Mouse (Mus musculus) frontal cortex, postnatal 25 days (tissue): ENCODE data around the gene Pacsin1.
A peak's percentile ranks its signal among the peaks of the same experiment; 100 is the strongest.
"Not testable (repeated sequence)": the region's sequence is repeated elsewhere in the genome, so short reads cannot be mapped to it uniquely, and the experiment has no call there.

Source experiments
- DNase-seq, 2 experiments: peaks; one replicate each; pipeline ENCODE4 v3.0.0; 2022; ENCODE audit warnings: low spot score in 2 of 2

Gene Pacsin1

DNA sequence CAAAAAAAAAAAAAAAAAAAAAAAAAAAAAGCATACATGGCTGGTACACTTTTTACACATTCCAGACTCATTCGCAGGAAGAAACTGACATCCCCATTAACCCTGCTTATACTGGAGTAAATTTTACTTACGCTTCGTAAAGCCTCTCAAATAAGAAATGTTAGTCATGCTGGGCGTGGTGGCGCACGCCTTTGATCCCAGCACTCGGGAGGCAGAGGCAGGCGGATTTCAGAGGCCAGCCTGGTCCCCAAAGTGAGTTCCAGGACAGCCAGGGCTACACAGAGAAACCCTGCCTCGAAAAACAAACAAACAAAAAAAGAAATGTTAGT is 19.8 kb upstream of the Pacsin1 start:
- DNase-seq: not testable (repeated sequence)

DNA sequence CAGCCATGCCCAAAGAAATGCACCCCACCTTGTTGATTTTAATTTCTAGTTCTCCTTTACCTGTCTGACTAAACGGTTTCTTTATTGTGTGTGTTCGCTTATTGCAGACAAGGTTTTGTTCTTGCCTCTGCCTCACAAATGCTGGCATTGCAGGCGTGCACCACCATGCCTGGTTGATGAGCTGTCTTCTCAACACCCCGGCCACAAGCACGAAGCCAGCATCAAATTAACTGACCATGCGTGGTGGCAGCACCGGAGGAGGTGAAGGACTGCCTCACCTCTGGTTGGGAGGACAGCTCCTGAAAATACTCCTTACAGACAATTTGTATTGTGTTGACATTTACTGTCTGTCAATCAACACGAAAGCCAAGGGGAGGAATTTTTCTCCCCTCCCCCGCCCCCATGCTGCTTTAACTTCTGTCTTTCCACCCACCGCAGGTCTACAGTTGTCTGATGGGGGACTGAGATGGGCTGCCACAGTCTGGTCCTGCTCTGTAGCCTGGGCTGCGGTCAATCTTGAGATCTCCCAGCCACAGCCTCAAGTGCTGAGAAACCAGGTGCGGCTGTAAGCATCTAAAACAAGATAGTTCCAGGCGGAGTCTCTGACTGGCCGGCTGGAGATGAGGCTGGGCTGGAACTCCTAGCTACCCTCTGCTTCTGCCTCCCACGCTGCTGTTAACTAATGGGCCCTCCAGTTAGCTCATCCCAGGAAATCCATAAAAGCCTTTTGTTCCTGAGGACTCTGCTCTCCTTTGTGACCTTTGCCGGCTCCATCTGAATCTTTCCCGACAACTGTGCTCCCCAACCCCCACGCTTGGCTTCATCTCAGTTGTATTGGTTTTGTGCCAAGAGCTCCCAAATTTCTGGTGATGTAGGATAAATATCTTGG is 18.9 kb upstream of the Pacsin1 start, which contains the start of gene Rps10:
TSS of gene Rps10 (minus strand) at position 538 of the 889 bp plus-strand sequence.
- no peak for DNase-seq

DNA sequence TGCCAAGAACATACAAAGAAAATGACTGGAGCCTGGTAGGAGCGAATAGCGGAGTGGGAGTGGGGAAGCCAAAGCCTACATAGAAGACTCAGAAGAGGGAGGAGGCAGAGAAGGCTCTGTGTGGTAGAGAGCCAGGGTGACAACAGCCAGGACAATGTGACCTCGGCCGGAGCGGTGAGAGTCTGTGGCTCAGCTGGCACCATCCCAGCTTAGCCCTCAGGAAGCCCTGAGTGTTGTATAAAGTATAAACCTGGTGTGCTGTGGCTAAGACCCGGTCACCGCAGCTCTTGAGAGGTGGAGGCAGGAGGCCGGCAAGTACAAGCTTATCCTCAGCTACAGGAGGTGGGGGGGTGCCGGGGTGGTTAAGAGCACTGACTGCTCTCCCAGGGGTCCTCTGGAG is 18.0 kb upstream of the Pacsin1 start:
- no peak for DNase-seq

GRCm38 (mm10) chr17:27638921-27639332 is 16.4 kb upstream of the Pacsin1 start:
- peak; percentile 54 to 64 for DNase-seq

GRCm38 (mm10) chr17:27639851-27640250 is 15.5 kb upstream of the Pacsin1 start:
- DNase-seq: not testable (repeated sequence)

DNA sequence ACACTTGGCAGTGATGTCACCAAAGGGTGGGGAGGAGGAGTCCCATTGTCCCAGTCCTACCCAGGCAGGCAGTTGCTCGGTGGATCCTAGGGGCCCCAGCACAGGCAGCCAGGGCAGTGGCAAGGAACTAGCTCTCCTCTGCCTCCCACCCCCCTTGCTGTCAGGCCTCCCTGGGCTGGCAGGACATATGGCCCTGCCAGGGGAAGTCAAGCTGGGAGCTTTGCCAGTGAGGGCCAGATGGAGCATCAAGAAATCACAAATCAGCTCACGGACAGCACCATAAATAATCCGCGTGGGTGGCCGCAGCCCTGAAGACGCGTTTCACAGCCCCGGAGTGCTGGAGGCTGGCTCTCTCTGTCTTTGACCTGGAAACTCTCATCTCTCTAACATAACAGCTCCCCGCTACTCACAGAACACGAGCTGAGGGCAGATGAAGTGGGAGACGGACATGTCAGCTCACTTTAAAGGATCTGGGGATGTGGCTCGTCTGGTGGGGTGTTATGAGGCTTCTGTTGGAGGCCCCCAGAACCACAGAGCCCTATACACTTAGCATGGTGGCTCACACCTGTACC is 12.7 kb upstream of the Pacsin1 start:
- DNase-seq: peak; percentile 62 to 71

GRCm38 (mm10) chr17:27643101-27643500 is 12.2 kb upstream of the Pacsin1 start:
- DNase-seq: no peak

DNA sequence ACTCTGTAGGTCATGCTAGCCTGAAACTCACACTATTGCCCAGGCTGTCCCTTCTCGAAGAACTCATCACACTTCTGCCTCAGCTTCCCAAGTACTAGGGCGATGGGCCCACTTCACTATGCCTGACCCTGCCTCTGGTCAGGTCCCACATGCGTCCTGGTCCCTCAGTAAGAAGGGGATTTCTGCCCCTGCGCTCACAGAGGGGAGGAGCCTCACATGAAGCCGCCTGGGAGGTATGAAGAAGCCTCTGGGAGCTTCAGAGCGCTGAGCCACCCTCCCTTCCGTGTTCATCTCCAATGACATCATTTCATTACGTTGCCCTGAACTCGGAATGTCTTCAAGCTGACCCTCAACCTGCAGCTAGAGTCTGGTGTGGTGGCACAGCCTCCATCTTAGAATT is 11.6 kb upstream of the Pacsin1 start:
- no peak for DNase-seq

- DNase-seq: no peak
These were observed 10.7 kb upstream of the Pacsin1 start for GRCm38 (mm10) chr17:27644572-27644971.

DNA sequence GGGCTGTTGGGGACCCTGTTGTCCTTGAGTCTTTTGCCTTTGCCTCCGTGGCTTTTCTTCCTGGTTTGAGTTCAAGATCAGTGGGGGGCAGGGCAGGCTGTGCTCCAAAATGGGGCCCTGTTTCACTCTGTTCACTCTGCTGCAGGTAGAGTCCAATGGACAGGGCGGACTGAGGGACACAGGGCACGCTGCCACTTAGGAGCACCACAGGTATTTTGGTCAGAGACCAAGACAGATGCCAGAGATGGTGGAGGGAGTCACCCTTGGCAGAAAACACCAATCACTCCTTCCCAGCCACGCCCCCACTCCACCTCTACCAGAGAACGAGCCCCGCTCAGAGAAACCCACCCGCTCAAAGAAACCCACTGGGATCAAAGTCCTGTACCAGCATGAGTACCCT is 9.5 kb upstream of the Pacsin1 start:
- DNase-seq: no peak

- no peak for DNase-seq
These were observed 5.1 kb upstream of the Pacsin1 start for GRCm38 (mm10) chr17:27650160-27650559.

- no peak for DNase-seq
These were observed 4.7 kb upstream of the Pacsin1 start for GRCm38 (mm10) chr17:27650586-27650985.

- no peak for DNase-seq
These were observed 3.1 kb upstream of the Pacsin1 start for GRCm38 (mm10) chr17:27652046-27652790.

DNA sequence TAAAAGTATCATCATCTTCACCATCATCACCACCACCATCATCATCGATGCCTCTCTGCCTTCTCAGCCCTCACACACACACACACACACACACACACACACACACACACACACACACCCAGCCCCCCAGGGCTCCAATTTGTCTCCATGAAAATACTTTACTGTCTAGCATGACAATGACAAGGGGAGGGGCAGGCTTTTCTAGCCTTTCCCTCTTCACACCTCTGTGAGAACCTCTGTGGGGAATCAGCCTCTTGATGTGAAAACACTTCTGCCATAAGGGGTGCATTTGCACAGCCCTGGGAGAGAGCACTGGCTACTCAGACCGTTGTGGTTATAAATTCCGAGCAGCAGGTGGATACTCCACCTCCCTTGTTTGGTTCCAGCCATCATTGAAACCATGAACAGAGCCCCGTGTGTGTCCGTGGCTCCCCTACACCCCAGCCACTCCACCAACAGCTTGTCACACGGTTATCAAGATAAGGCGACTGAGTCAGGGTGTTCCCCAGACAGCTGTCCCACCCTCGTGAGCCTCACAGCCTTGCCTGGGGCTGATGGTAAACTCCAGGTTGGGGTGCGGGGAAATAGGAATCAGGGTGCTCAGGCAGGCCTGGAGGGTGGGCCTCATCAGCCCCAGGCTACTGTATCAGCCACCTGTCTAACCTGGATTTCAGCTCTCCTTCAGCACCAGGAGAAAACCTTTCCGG is 1.9 kb upstream of the Pacsin1 start:
- no peak for DNase-seq

DNA sequence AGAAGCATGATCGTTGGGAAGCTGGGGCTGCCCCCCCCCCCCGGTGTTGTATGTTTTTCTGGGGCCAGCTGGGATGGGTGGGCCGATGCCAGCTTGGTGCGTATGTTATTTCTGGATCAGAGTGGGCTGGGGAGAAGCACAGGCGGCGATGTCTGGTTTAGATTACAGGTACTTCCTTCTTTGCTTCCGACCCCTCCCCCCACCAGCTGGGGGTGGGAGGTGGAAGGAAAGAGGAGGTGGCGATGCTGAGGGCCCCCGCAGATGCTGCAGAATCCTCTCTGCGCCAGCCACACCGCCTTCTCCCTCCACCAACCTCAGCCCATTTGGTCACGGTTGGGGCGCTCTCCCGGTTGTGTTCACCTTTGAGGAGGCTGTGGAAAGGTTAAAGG is 696 bp downstream of the Pacsin1 start:
- peak in 1 of 2 experiments; percentile 63 for DNase-seq

GRCm38 (mm10) chr17:27656414-27656813 is 1.1 kb downstream of the Pacsin1 start:
- no peak for DNase-seq

GRCm38 (mm10) chr17:27657123-27657522 is 1.8 kb downstream of the Pacsin1 start:
- DNase-seq: no peak

DNA sequence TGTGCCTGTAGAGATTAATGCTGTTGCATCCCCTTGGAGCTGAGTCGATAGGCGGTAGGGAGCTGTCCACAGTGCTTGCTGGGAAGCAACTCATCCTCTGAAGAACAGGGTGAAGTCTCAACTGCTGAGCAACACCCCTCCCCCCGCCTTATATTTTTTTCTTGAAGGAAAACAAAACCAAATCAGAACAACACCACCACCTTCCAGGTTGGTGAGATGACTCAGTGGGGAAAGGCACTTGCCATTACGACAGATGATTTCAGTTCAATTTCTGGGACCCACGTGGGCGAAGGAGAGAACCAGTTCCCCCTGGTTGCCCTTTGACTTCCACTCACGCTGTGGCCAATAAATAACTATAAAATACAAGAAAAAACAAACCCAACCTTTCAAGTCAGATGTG is 3.5 kb downstream of the Pacsin1 start:
- no peak for DNase-seq

DNA sequence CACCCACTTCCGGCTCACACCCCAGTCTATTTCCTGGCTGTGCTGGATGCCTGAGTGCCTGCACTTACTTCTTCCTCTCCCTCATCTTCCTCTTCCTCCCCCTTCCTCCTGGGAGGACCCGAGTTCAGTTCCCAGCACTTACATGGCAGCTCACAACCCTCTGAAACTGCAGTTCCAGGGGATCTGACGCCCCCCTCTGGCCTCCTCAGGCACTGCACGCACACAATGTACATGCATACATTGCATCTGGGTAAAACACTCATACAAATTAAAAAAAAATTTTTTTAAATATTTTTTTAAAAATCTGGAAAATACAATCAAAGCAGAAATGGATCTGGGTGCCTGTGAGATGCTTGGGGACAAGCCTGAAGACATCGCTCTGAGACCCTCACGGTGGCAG is 16.4 kb downstream of the Pacsin1 start:
- no peak for DNase-seq

DNA sequence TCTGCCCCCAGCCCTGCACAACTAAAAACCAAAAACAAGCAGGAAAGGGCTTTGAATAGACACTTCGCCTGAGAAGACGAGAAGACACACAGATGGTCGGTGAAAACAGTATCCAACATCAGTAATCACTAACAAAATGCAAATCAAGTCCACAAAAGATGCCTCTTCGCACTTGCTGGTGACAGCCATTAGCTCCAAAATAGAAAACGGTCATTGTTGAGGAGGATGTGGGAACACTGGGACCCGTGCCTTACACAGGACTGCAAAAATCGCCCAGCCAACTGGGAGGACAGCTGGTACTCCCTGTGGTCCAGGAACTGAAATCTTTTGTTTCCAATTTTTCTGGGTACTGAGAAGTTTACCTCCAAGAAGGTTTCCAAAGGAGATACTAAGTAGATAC is 18.6 kb downstream of the Pacsin1 start:
- no peak for DNase-seq

- no peak for DNase-seq
These were observed 20.1 kb downstream of the Pacsin1 start for GRCm38 (mm10) chr17:27675453-27675852.

- no peak for DNase-seq
These were observed 21.0 kb downstream of the Pacsin1 start for GRCm38 (mm10) chr17:27676270-27676669.
